Mouse (Mus musculus): ENCODE data around the gene Plb1.

DNA sequence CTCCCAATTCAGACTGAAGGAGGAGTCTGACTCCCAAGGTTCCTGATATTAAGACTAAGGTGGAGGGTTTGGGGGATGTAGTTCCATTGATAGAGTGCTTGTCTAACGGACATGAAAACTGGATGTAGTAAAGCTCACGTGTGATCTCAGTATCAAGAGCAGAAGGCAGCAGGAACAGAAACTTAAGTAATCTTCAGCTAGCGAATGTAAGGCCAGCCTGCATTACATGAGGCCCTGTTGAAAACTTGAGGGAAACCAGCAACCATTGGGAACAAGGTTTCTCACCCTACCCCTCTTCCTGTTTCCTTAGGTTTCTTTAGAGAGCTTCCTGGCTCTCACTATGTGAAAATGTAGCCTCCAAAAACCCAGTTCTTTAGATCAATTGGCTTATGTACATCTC is 162.1 kb downstream of the Plb1 start:
- TF ChIP-seq CTCF (IDR thresholded peaks at IDR 0.05; ENCODE audit: low read depth) (no peak), EP300 (IDR thresholded peaks at IDR 0.05; ENCODE audit: low read depth) (no peak)

Measured in liver, postnatal 0 days (tissue).